Mouse (Mus musculus): ENCODE measurements around the gene Cyp8b1. TPM values are rescaled to one million over a fixed set of nuclear protein-coding genes. Genes with fewer than 3 reads are reported as not detected.

Gene Cyp8b1
- total RNA-seq, 2 experiments from 2014 or later = not detected

- no peak for DNase-seq (ENCODE audit: low spot score)
- intact Hi-C loops (cut with DNase I) = no loop called here
These were observed 3.0 kb upstream of the Cyp8b1 start for GRCm38 (mm10) chr9:121919027-121919501.

- DNase-seq (ENCODE audit: low spot score) = no peak
- intact Hi-C loops (cut with DNase I) = no loop called here
These were observed 1.0 kb downstream of the Cyp8b1 start for GRCm38 (mm10) chr9:121915056-121915455.

DNA sequence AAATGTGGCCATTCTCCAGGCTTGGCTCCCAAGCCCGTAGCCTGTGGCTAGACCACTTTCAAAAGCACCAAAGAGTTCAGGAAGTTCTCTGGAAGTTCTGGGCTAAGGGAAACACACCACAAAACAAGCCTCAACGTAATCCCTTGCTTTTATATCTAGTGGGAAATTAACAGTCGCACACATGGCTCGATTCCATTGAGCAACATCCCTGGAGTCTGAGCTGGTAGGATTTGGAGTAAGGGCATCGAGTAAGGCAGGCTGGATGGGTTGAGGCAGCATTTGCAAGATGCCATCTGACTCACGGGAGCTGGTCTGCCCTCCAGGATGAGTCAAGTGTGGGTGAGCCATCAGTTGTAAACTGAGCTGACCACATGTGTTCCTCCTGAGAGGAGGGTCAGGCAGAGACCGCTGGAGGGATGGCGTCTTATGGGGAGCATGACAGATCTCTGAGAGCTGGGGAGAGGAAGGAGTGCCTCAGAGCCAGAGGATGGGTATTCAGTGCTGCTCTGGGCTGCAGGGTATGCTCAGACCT, 1.8 kb downstream of the Cyp8b1 start:
- no peak for DNase-seq (ENCODE audit: low spot score)
- intact Hi-C loops (cut with DNase I) = no loop called here

- intact Hi-C loops (cut with DNase I) = no loop called here
These were observed 3.3 kb downstream of the Cyp8b1 start for GRCm38 (mm10) chr9:121912786-121913185.

DNA sequence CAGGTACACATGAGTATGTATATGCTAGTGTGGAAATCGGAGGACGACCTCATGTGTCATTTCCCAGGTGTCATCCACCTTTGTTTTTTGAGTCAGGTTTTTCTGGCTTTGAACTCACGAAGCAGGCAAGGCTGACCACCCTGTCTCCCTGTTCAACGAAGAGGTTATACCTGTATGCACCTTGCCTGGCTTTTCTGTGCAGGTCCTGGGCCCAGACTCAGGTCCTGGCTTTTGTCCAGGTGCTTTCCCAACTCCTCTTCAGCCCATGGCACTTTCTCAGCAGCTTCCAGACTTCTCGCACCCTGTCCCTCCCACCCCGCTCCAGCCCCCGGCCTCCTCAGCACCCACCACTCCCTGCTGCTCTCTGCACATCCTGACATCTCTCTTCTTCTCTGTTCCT, 4.9 kb downstream of the Cyp8b1 start:
- DNase-seq (ENCODE audit: low spot score) = no peak
- intact Hi-C loops (cut with DNase I) = no loop called here

More at GRCm38 (mm10) chr9:121912786-121913185, 3.3 kb downstream of the Cyp8b1 start:
- no peak for DNase-seq (ENCODE audit: low spot score)

DNA sequence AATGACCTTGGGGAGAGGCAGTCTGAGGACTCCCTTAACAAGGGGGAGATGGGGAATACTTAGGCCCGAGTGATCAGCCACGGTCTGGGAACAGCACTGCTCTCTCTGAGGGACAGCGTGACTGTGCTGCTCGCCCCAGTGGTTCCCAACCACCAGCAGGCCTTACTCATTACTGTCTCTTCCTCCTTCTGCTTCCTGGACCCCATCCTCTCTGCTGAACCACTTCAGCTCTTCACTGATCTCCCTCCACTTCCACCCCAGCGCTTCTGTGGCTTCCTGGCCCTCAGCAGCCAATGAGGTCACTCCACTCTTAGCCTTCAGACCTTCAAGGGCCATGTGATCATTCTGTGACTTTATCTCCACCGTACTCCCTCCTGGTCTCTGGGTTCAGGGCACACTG, 6.5 kb downstream of the Cyp8b1 start:
- DNase-seq (ENCODE audit: low spot score) = no peak
- intact Hi-C loops (cut with DNase I) = no loop called here

DNA sequence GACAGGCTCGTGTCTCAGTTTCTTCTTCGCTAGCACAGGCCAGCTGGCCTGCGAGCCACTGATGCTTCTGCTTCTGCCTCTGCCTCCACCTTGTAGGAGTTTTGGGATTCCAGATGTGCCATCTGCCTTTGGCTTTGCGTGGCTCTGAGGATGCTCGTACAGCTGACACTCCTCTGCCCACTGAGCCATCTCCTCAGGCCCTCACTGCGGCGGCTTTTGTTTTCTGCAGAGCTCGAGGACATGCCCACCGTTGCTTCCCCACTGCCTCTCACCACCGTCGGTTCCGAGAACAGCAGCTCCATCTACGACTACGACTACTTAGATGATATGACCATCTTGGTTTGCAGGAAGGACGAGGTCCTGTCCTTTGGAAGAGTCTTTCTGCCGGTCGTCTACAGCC, 7.8 kb downstream of the Cyp8b1 start:
- intact Hi-C loops (cut with DNase I) = no loop called here
- DNase-seq (ENCODE audit: low spot score) = no peak

DNA sequence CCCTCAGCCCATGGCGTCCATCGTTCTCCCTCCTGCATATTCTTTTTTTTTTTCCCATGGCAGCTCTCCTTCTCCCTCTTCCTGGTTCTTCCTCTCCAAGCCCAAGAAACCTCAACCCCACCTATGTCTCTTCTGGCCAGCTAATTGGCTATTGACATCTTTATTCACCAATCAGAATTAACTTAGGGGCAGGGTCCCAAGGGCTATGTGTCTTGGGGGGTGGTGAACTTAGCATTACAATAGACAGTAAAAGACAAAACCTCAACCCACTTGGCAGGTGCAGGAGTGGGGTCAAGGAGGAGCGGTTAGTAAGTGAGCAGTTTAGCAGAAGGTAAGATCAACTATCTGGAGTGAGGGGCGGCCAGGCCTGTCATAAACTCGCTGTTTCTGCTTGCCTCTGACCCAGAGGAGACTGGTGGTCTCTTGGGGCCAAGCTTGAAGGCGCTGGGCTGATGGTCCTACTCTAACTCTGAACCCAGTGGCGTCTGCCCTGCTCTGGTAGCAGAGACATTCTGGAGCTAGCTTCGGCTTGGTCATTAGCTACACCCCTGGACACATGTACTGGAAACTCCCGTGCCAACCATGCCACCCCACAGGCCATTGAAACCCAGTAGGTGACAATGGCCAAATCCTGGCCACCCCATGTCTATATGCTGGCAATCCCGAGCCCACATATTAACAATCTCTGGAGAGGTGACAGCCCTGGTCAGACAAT, 8.6 kb downstream of the Cyp8b1 start:
- DNase-seq (ENCODE audit: low spot score) = no peak
- intact Hi-C loops (cut with DNase I) = no loop called here

DNA sequence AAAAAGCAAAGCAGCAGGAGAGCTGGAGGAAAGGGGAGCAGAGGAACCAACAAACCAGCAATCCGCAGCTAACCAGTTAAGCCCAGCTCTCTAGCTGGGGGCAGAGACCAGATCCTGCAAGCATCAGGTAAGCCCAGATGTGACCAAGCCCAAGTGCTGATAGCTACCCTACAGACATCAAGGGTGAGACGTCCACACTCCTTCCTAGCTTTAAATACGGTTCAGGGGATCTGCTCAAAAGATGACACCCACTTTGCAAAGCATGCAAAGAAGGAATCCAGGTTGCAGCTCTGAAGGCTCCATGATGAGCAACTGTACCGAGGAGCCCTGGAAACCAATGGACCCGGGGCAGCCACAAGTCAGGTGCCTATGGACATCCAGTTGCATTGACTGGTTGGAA, 9.6 kb downstream of the Cyp8b1 start:
- intact Hi-C loops (cut with DNase I) = no loop called here
- DNase-seq (ENCODE audit: low spot score) = no peak

DNA sequence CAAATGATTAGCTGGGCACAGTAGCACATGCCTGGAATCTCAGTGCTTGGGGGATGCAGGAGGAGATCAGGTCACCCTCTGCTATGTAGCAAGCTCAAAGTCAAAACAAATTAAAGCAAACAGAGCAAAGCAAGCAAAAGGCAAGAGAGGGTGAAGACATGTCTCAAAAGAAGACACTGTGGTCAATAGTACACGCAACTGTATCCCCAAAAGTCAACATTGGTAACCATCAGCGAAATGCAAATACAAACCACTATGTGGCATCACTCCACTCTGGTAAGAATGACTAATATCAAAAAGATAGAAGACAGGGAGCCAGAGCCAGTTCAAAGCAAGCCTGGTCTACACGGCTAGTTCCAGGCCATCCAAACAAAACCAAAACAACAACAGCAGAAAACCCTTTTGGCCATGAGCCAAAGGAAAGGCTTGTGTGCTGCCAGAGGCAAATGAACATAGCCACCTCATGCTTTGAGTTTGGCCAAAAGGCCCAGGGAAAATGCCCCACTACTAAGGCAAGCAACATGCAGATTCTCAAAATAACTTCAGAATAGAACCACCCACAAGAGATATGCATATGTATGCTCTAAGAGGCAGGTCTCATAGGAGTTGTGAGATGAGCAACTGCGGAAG, 10.4 kb downstream of the Cyp8b1 start:
- no peak for DNase-seq (ENCODE audit: low spot score)

DNA sequence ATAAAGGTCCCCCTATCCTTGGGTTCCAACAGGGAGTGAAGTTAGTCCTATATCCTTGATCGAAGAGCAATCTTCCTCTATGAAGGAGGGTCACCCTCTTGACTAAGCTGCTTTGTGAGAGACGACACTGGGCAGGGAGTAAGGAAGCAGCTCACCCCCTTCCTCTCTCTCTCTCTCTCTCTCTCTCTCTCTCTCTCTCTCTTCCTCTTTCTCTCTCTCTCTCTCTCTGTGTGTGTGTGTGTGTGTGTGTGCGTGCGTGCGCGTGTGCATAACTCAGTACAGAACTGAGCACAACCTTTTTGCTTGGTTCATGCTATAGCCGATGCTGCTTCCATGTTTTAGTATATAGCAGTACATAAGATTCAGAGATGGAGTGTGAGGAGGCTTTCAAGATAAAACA, 11.2 kb downstream of the Cyp8b1 start:
- intact Hi-C loops (cut with DNase I) = no loop called here
- no peak for DNase-seq (ENCODE audit: low spot score)

More for the DNA sequence above, 10.4 kb downstream of the Cyp8b1 start:
- intact Hi-C loops (cut with DNase I) = no loop called here

- intact Hi-C loops (cut with DNase I) = no loop called here
- no peak for DNase-seq (ENCODE audit: low spot score)
These were observed 11.8 kb downstream of the Cyp8b1 start for GRCm38 (mm10) chr9:121904319-121904718.

GRCm38 (mm10) chr9:121903476-121904305, 12.4 kb downstream of the Cyp8b1 start:
- intact Hi-C loops (cut with DNase I) = no loop called here
- peak; percentile 16 for DNase-seq (ENCODE audit: low spot score)

- no peak for DNase-seq (ENCODE audit: low spot score)
- intact Hi-C loops (cut with DNase I) = no loop called here
These were observed 14.1 kb downstream of the Cyp8b1 start for GRCm38 (mm10) chr9:121901710-121902700.

- intact Hi-C loops (cut with DNase I) = no loop called here
- DNase-seq (ENCODE audit: low spot score) = no peak
These were observed 15.7 kb downstream of the Cyp8b1 start for GRCm38 (mm10) chr9:121900282-121900855.

DNA sequence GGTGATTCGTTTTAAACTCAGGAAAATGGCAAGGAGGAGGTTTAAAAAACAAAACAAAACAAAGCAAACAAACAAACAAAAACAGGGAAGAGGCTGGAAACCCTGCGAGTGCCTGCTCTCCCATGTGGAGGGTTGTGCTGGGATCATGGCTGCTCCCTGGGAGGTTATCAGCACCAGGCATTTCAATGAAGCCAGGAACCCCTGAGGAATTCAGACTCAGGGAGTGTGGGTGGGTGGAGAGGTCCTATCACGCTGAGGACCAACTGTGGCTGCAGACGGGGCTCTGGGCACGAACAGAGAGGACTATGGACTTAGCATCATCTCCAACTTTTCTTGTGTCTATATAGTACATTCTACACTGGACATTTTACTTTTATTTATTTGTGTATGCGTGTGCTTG, 16.8 kb downstream of the Cyp8b1 start:
- DNase-seq (ENCODE audit: low spot score) = no peak
- intact Hi-C loops (cut with DNase I) = no loop called here

DNA sequence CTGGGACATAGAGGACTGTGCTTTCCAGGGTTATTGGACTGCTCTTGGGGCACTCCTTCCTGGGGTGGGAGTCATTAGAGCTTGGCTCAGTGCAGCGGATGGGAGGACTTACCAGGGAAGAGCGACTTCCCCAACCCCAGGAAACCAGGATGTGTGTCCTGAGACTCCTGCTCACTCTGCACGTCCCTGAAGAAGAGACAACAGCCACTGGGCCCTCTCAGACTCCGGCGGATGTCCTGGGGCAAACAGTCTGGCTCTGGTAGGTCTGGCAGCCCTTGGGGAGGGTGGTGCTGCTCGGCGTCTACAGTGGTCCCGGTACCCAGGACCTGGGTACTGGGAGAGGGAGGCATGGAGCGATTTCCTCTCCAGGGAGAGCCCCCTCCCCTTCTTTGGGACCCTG, 17.9 kb downstream of the Cyp8b1 start, which contains the start of gene Ackr2:
Ackr2 (plus strand) TSS at position 111 of the 400 bp plus-strand sequence.
- no peak for DNase-seq (ENCODE audit: low spot score)
- intact Hi-C loops (cut with DNase I) = no loop called here

DNA sequence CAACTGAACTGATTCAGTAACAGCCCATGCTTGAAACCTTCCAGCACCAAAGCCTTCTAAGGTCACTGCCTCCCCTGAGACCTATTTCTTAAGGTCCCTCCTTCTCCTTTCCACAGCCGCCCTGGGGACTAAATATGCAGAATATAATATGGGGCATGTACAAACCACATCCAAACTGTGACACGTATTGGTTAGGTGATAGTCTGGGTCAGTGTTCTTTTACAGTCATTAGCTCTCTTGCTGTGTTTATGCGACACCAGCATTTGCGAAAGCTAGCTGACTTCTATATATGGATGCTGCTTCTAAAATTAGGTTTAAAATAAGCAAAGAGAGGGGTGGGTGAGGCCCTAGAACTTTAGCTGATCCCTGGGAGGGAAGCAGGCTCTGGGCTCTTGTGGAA, 19.3 kb downstream of the Cyp8b1 start:
- intact Hi-C loops (cut with DNase I) = no loop called here

More for the DNA sequence above, 19.3 kb downstream of the Cyp8b1 start:
- no peak for DNase-seq (ENCODE audit: low spot score)
